Mouse (Mus musculus) cerebellum, postnatal 25 days (tissue): ENCODE measurements at regions not wholly inside any gene's neighbourhood (a gene's known extent, or its start where the extent isn't known, plus 50 kb on each side); places are given as distances from the start of the nearest gene placed in this dataset.
"Not testable (repeated sequence)": the region's sequence is repeated elsewhere in the genome, so short reads cannot be mapped to it uniquely, and the experiment has no call there.

Experiments
- DNase-seq, 2 experiments: peaks; one replicate each; pipeline ENCODE4 v3.0.0; 2021; ENCODE audit warnings: mixed read lengths in 2 of 2

GRCm38 (mm10) chr15:24588943-24589342 is 824.6 kb downstream of the Basp1 start:
- DNase-seq: peak; percentile 48 to 76

- DNase-seq: peak in 1 of 2 experiments; percentile 3
These were observed 846.6 kb downstream of the Basp1 start for GRCm38 (mm10) chr15:24566981-24567380.

- no peak for DNase-seq
These were observed 856.8 kb downstream of the Basp1 start for GRCm38 (mm10) chr15:24556806-24557205.

- no peak for DNase-seq
These were observed 863.5 kb downstream of the Basp1 start for GRCm38 (mm10) chr15:24550108-24550507.

GRCm38 (mm10) chr15:24530065-24530464 is 883.5 kb downstream of the Basp1 start:
- DNase-seq: no peak

- DNase-seq: peak in 1 of 2 experiments; percentile 37
These were observed 886.2 kb downstream of the Basp1 start for GRCm38 (mm10) chr15:24527379-24527778.

GRCm38 (mm10) chr15:24513926-24514325 is 899.6 kb downstream of the Basp1 start:
- no peak for DNase-seq

- peak; percentile 60 to 62 for DNase-seq
These were observed 911.5 kb downstream of the Basp1 start for GRCm38 (mm10) chr15:24501907-24502559.

- DNase-seq: no peak
These were observed 927.3 kb downstream of the Basp1 start for GRCm38 (mm10) chr15:24486235-24486634.

- DNase-seq: no peak
These were observed 945.3 kb downstream of the Basp1 start for GRCm38 (mm10) chr15:24468239-24468638.

GRCm38 (mm10) chr15:24457726-24458125 is 955.8 kb downstream of the Basp1 start:
- DNase-seq: no peak

- DNase-seq: no peak
These were observed 980.5 kb downstream of the Basp1 start for GRCm38 (mm10) chr15:24433083-24433482.

- DNase-seq: no peak
These were observed 984.4 kb downstream of the Basp1 start for GRCm38 (mm10) chr15:24429154-24429553.

GRCm38 (mm10) chr15:24422333-24422942 is 991.1 kb downstream of the Basp1 start:
- no peak for DNase-seq

GRCm38 (mm10) chr15:24419736-24420135 is 993.8 kb downstream of the Basp1 start:
- no peak for DNase-seq

GRCm38 (mm10) chr15:24419186-24419585 is 994.4 kb downstream of the Basp1 start:
- no peak for DNase-seq

GRCm38 (mm10) chr15:24407691-24408090 is 1005.9 kb downstream of the Basp1 start:
- DNase-seq: peak; percentile 76 to 87

- DNase-seq: no peak
These were observed 1008.3 kb downstream of the Basp1 start for GRCm38 (mm10) chr15:24405305-24405704.

- DNase-seq: no peak
These were observed 1013.5 kb downstream of the Basp1 start for GRCm38 (mm10) chr15:24400088-24400487.

- DNase-seq: no peak
These were observed 1055.2 kb downstream of the Basp1 start for GRCm38 (mm10) chr15:24358398-24358797.

GRCm38 (mm10) chr15:24348975-24349560 is 1064.5 kb downstream of the Basp1 start:
- DNase-seq: no peak

GRCm38 (mm10) chr15:24335876-24336275 is 1077.7 kb downstream of the Basp1 start:
- DNase-seq: not testable (repeated sequence)

GRCm38 (mm10) chr15:24303123-24303522 is 1110.4 kb downstream of the Basp1 start:
- not testable (repeated sequence) for DNase-seq

GRCm38 (mm10) chr15:24297236-24297635 is 1116.3 kb downstream of the Basp1 start:
- peak; percentile 27 to 60 for DNase-seq
